Mouse (Mus musculus): Measurements from ENCODE around the gene Cela1. TPM values are rescaled to one million over a fixed set of nuclear protein-coding genes. Genes with fewer than 3 reads are reported as not detected.

Cela1 gene
- total RNA-seq, 1 experiment from 2014 or later: 2.8 TPM

- no peak for ATAC-seq (ENCODE audit: extremely low read depth, insufficient number of reproducible peaks, low FRiP score, poor library complexity, severe bottlenecking)
Measured at GRCm38 (mm10) chr15:100677675-100678074, 10.0 kb downstream of the Cela1 start.

- no peak for ATAC-seq (ENCODE audit: extremely low read depth, insufficient number of reproducible peaks, low FRiP score, poor library complexity, severe bottlenecking)
Measured at GRCm38 (mm10) chr15:100676521-100676920, 11.2 kb downstream of the Cela1 start.

- ATAC-seq (ENCODE audit: extremely low read depth, insufficient number of reproducible peaks, low FRiP score, poor library complexity, severe bottlenecking): no peak
Measured at GRCm38 (mm10) chr15:100675486-100675885, 12.2 kb downstream of the Cela1 start.

GRCm38 (mm10) chr15:100674566-100674965 is 13.2 kb downstream of the Cela1 start:
- ATAC-seq (ENCODE audit: extremely low read depth, insufficient number of reproducible peaks, low FRiP score, poor library complexity, severe bottlenecking): no peak

DNA sequence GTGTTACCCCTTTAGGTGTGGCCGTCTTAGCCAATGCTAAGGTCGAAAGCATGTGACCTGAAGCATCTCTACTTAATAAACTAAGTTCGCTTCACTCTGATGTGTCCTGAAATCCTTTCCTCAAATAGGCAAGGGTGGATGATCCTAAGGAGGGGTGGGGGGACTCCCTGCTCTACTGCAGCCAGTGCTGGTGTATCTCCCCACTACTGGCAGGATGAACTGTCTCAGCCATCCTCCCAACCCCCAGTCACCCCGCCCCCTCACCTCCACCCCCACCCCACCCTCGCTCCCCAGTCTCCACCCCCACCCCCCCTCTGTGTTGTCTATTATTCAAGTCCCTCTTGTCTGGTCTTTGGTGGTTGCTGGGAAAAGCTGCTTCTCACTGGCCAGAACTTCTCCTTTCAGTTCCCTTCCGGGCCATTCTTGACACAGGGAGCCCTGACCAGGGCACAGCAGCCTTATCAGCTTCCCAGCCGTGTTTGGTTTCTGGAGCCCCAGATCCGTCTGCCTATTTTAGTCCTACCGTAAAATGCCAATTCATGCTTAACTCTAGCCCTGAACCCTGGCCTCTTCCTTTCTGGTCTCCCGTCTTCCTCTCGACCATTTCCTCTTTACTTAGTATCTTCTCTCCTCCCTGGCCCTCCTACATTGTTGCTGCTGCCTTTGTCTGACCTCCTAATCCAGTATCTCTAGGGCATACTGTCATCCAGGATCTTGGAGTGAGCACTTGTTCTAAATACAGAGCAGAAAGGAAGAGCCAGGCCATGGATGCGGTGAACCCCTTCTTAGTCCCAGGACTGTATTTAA is 13.9 kb downstream of the Cela1 start:
- ATAC-seq (ENCODE audit: extremely low read depth, insufficient number of reproducible peaks, low FRiP score, poor library complexity, severe bottlenecking): peak; percentile 27; the same call in 1 of the 2 replicates

DNA sequence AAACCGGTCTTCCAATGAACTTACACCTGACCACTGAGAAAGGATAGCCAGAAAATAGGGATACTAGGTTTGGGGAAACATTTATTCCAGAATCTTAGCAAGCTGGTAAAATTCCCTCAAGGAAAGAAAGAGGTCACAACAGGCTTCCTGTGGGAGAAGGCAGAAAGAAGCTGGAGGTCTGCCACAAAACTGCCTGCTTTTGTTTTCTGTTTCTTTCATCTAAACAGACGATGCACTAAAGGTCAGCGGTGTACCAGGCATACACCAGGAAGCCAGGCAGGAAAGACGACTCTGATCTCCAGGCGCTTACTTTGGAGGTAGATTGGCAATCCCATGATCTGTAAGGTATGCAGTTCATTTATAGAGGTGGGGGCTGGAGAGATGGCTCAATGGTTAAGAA is 16.9 kb downstream of the Cela1 start:
- ATAC-seq (ENCODE audit: extremely low read depth, insufficient number of reproducible peaks, low FRiP score, poor library complexity, severe bottlenecking): no peak

GRCm38 (mm10) chr15:100670004-100670403 is 17.7 kb downstream of the Cela1 start:
- no peak for ATAC-seq (ENCODE audit: extremely low read depth, insufficient number of reproducible peaks, low FRiP score, poor library complexity, severe bottlenecking)

GRCm38 (mm10) chr15:100669337-100669736 is 18.4 kb downstream of the Cela1 start, which contains the start of gene Bin2:
Gene Bin2 (minus strand): TSS chr15:100669553.
- ATAC-seq (ENCODE audit: extremely low read depth, insufficient number of reproducible peaks, low FRiP score, poor library complexity, severe bottlenecking): peak; percentile 66

DNA sequence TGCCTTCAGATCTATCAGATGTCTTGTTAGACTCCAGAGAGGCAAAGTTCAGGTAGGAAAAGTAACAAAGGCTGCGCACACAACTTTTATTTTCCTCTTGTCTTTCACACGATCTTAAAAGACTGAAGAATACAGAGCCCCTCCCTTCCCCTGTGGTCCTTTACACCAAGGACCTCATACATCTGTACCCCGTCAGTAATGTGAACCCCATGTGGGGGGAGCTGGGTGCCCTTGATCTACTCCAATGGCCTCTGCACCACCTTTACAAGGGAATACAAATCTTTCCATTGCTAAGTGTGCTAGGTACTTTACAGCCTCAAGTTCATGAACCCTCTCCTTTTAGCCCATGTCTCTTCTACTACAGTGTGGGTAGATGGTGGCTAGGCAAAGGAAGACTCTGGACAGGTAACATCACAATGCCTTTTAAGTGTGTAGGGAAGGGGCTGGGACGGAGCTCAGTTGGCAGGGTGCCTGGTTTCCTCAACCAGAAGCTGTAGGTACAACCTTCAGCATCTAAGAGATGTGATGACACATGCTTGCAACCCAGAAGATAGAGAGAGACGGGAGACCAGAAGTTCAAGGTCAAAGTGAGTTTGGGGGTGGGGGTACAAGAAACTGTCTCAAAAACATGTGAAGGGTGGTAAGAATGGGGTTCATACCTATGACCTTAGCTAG is 19.7 kb downstream of the Cela1 start:
- ATAC-seq (ENCODE audit: extremely low read depth, insufficient number of reproducible peaks, low FRiP score, poor library complexity, severe bottlenecking): no peak

DNA sequence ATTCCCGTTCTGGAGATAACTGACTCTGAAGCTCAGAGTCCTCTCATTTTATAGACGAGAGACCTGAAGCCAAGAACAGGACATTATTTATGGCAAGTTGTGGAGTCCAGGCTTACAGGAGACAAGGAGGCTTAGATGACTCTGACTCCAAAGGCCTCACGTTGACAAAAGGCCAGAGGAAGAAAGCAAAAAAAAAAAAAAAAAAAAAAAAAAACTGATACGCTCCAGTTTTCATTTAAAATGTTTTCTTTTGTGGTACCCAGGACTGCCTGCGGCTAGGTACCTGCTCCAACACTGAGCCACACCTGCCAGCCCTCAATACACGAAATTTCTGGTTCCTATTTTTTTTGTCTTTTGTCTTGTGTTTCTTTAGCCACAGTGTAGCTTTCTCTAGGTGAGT is 20.3 kb downstream of the Cela1 start:
- ATAC-seq (ENCODE audit: extremely low read depth, insufficient number of reproducible peaks, low FRiP score, poor library complexity, severe bottlenecking): no peak

- ATAC-seq (ENCODE audit: extremely low read depth, insufficient number of reproducible peaks, low FRiP score, poor library complexity, severe bottlenecking): no peak
Measured at GRCm38 (mm10) chr15:100666851-100667250, 20.9 kb downstream of the Cela1 start.

DNA sequence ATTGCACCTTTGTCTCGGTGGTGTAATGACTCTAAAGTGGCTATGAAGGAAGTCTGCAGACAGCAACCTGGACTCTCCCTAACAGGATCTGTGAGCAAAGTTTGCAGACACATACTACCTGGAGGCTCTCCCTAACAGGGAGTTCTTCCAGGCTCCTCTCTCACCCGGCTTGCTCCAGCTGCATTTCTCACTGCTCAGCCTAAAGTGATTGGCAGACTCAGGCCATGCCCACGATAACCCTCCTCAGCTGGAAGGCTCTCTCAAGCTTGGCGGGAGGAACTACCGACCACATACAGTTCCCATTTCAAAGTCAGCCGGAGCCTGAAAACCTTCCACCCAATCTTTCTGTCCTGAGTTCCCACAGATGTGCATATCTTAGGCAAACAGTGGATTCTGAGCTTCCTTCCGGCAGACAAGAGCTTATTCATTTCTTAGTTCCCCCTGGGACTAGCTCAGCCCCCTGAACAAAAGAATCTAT is 21.5 kb downstream of the Cela1 start:
- no peak for ATAC-seq (ENCODE audit: extremely low read depth, insufficient number of reproducible peaks, low FRiP score, poor library complexity, severe bottlenecking)

- ATAC-seq (ENCODE audit: extremely low read depth, insufficient number of reproducible peaks, low FRiP score, poor library complexity, severe bottlenecking): no peak
Measured at GRCm38 (mm10) chr15:100665411-100666218, 22.1 kb downstream of the Cela1 start.

- peak; percentile 76 for ATAC-seq (ENCODE audit: extremely low read depth, insufficient number of reproducible peaks, low FRiP score, poor library complexity, severe bottlenecking)
Measured at GRCm38 (mm10) chr15:100664813-100665274, 22.9 kb downstream of the Cela1 start.

- no peak for ATAC-seq (ENCODE audit: extremely low read depth, insufficient number of reproducible peaks, low FRiP score, poor library complexity, severe bottlenecking)
Measured at GRCm38 (mm10) chr15:100660805-100661204, 26.9 kb downstream of the Cela1 start.

DNA sequence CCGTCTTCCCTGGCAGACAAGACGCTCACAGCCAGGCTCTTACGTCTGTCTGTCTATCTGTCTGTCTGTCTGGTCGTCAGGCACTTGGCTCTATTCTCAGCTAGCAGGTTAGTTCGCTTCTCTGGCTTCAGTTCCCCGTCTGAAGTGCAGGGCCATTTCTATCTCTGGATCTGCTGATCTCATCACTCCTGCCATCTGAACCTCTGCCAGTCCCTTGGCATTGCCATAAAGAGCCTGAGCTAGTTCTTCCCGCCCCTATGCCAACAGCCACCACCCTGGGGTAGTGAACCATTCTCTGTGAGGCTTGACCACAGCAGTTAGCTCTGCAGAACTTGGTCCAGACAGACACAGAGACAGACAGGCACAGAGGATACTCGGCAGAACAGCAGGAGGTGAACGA is 27.4 kb downstream of the Cela1 start:
- no peak for ATAC-seq (ENCODE audit: extremely low read depth, insufficient number of reproducible peaks, low FRiP score, poor library complexity, severe bottlenecking)

- ATAC-seq (ENCODE audit: extremely low read depth, insufficient number of reproducible peaks, low FRiP score, poor library complexity, severe bottlenecking): no peak
Measured at GRCm38 (mm10) chr15:100655201-100655600, 32.5 kb downstream of the Cela1 start.

DNA sequence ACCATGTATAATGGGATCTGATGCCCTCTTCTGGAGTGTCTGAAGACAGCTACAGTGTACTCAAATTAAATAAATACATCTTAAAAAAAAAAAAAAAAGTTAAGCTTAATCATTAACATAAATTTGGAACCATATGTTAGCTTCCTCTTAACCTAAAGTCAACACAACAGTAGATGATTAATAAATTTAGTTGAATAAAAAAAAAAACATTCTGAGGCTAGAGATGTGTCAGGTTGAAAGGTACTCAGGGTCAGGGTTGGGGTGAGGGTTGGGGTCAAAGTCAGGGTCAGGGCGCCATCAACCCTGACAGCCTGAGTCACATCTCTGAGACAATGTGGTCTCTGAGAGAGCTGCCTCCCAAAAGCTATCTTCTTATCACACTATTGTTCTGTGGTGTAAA is 33.5 kb downstream of the Cela1 start:
- ATAC-seq (ENCODE audit: extremely low read depth, insufficient number of reproducible peaks, low FRiP score, poor library complexity, severe bottlenecking): no peak

GRCm38 (mm10) chr15:100651610-100652009 is 36.1 kb downstream of the Cela1 start:
- ATAC-seq (ENCODE audit: extremely low read depth, insufficient number of reproducible peaks, low FRiP score, poor library complexity, severe bottlenecking): no peak

Data from neutrophil, adult 5-6 weeks (primary cell).